Mouse (Mus musculus): ENCODE measurements around the gene Trmt2b. TPM values are rescaled to one million over a fixed set of nuclear protein-coding genes. Genes with fewer than 3 reads are reported as not detected.
"Not testable (repeated sequence)": the region's sequence is repeated elsewhere in the genome, so short reads cannot be mapped to it uniquely, and the experiment has no call there.

Trmt2b gene
- polyA plus RNA-seq, 1 experiment from 2014 or later, result 8.0 TPM

- H3K4me1 ChIP-seq; H3K9me3 ChIP-seq; DNase-seq (ENCODE audit: low spot score); H3K36me3 ChIP-seq (replicated peaks); H3K27ac ChIP-seq (replicated peaks); H3K4me3 ChIP-seq: not testable (repeated sequence)
- WGBS, result 89% methylated on average over 9 of the region's 9 CpGs
- H3K27me3 ChIP-seq (replicated peaks; ENCODE audit: low read depth, poor library complexity, severe bottlenecking), result peaks cover 27% of the 10 kb centered on the region
Measured at GRCm38 (mm10) chrX:134187201-134187600, 89.6 kb downstream of the Trmt2b start, which contains the start of gene Arl13a. Arl13a (plus strand) TSS chrX:134187501.

GRCm38 (mm10) chrX:134174699-134175098 lies 102.1 kb downstream of the Trmt2b start:
- no peak for DNase-seq (ENCODE audit: low spot score)
- no peak overlapping the region for H3K27ac ChIP-seq (replicated peaks)
- H3K36me3 ChIP-seq (replicated peaks), result no peaks in the 10 kb centered on the region
- no peak overlapping the region for H3K4me3 ChIP-seq
- WGBS, result 97% methylated on average over 1 of the region's 1 CpGs
- no peaks in the 10 kb centered on the region for H3K4me1 ChIP-seq
- H3K9me3 ChIP-seq, result no peaks in the 10 kb centered on the region
- H3K27me3 ChIP-seq (replicated peaks; ENCODE audit: low read depth, poor library complexity, severe bottlenecking), result peaks cover 40% of the 10 kb centered on the region

Other genes starting within 250 kb of the Trmt2b start
- gene Cstf2, start 217.8 kb downstream of the Trmt2b start, polyA plus RNA-seq (2016; fragmentation: Nextera tagmentation; extraction: Ambion mirVana), result 68.1 and 68.3 TPM in 2 replicates
- gene Xkrx, start 114.9 kb downstream of the Trmt2b start, polyA plus RNA-seq (2016; fragmentation: Nextera tagmentation; extraction: Ambion mirVana), result not detected in 2 replicates
- not detected in 2 replicates for gene Arl13a, start 89.5 kb downstream of the Trmt2b start, polyA plus RNA-seq (2016; fragmentation: Nextera tagmentation; extraction: Ambion mirVana)
- gene Nox1, start 55.0 kb downstream of the Trmt2b start, polyA plus RNA-seq (2016; fragmentation: Nextera tagmentation; extraction: Ambion mirVana), result 0.06 TPM in 1 of 2 replicates, not detected in the other
- 5.1 and 7.9 TPM in 2 replicates for gene Tmem35a, start 18.2 kb upstream of the Trmt2b start, polyA plus RNA-seq (2016; fragmentation: Nextera tagmentation; extraction: Ambion mirVana)
- 29.5 and 29.7 TPM in 2 replicates for gene Cenpi, start 31.1 kb upstream of the Trmt2b start, polyA plus RNA-seq (2016; fragmentation: Nextera tagmentation; extraction: Ambion mirVana)
- 1.4 and 1.8 TPM in 2 replicates for gene Drp2, start 127.6 kb upstream of the Trmt2b start, polyA plus RNA-seq (2016; fragmentation: Nextera tagmentation; extraction: Ambion mirVana)
- 0.21 TPM in 1 of 2 replicates, not detected in the other for gene Taf7l, start 199.5 kb upstream of the Trmt2b start, polyA plus RNA-seq (2016; fragmentation: Nextera tagmentation; extraction: Ambion mirVana)